Mouse (Mus musculus) embryo, embryonic 10 days (tissue): Measurements from ENCODE around the gene Foxo3.

Experiments
- DNase-seq: peaks from one replicate; pipeline ENCODE4 v3.0.0-alpha.2; 2015; ENCODE audit warnings: low spot score

Gene Foxo3

GRCm38 (mm10) chr10:42275401-42275870 is 1.1 kb downstream of the Foxo3 start:
- DNase-seq = peak; percentile 58

GRCm38 (mm10) chr10:42274712-42275400 is 1.7 kb downstream of the Foxo3 start:
- peak; percentile 51 for DNase-seq

- DNase-seq = peak; percentile 44
Observed at GRCm38 (mm10) chr10:42273760-42274691, 2.5 kb downstream of the Foxo3 start.

GRCm38 (mm10) chr10:42273403-42273759 is 3.2 kb downstream of the Foxo3 start:
- no peak for DNase-seq

GRCm38 (mm10) chr10:42271454-42272230 is 4.9 kb downstream of the Foxo3 start:
- no peak for DNase-seq

GRCm38 (mm10) chr10:42270277-42271083 is 6.1 kb downstream of the Foxo3 start:
- peak; percentile 29 for DNase-seq

- DNase-seq = no peak
Observed at GRCm38 (mm10) chr10:42269281-42270025, 7.1 kb downstream of the Foxo3 start.

GRCm38 (mm10) chr10:42267811-42268545 is 8.6 kb downstream of the Foxo3 start:
- DNase-seq = no peak

GRCm38 (mm10) chr10:42265021-42265689 is 11.4 kb downstream of the Foxo3 start:
- DNase-seq = peak; percentile 21

- no peak for DNase-seq
Observed at GRCm38 (mm10) chr10:42264195-42264594, 12.4 kb downstream of the Foxo3 start.

GRCm38 (mm10) chr10:42263701-42264100 is 12.9 kb downstream of the Foxo3 start:
- no peak for DNase-seq

GRCm38 (mm10) chr10:42262061-42262460 is 14.5 kb downstream of the Foxo3 start:
- DNase-seq = no peak

- DNase-seq = no peak
Observed at GRCm38 (mm10) chr10:42261103-42261502, 15.5 kb downstream of the Foxo3 start.

GRCm38 (mm10) chr10:42260523-42260922 is 16.0 kb downstream of the Foxo3 start:
- no peak for DNase-seq

GRCm38 (mm10) chr10:42259602-42260001 is 17.0 kb downstream of the Foxo3 start:
- DNase-seq = no peak

GRCm38 (mm10) chr10:42257985-42258384 is 18.6 kb downstream of the Foxo3 start:
- no peak for DNase-seq

GRCm38 (mm10) chr10:42254788-42255187 is 21.8 kb downstream of the Foxo3 start:
- DNase-seq = no peak

GRCm38 (mm10) chr10:42251749-42252323 is 24.7 kb downstream of the Foxo3 start:
- DNase-seq = peak; percentile 35

- peak; percentile 46 for DNase-seq
Observed at GRCm38 (mm10) chr10:42251203-42251602, 25.4 kb downstream of the Foxo3 start.
